Mouse (Mus musculus) ES-Bruce4 (cell line): ENCODE data around the gene Zxdc.

Experiments
- CTCF ChIP-seq: IDR thresholded peaks from one replicate; pipeline ENCODE4 v1.8.1; 2011; ENCODE audit warnings: low read depth, low read length
- POLR2A ChIP-seq: IDR thresholded peaks from one replicate; pipeline ENCODE4 v1.8.1; 2011; ENCODE audit warnings: low read length; ENCODE audit not compliant: insufficient read depth

GRCm38 (mm10) chr6:90360024-90360781 lies 9.1 kb upstream of the Zxdc start:
- TF ChIP-seq CTCF (no peak), POLR2A (no peak)
